ENCODE assay signal across 9 mouse cellular contexts in genomic region chr1:127011901-127012300, GRCm38 (mm10).
DNase-seq lines count a peak whose midpoint lies in the region; ATAC-seq and TF ChIP-seq lines count a peak whose summit lies in the region.
"Had no signal": no experiment of that assay in that cellular context is flagged by ENCODE, and none has a peak within 500 bp of the region (broad histone marks: within the 10 kb centered on the region; RNA-seq: fewer than 3 reads in every experiment).

No protein-coding gene starts in this region.

- no peaks in the 10 kb centered on the region for H3K4me1 ChIP-seq in forebrain, postnatal 0 days (ENCODE audit: insufficient read depth)
- H3K4me1 ChIP-seq in forebrain, embryonic 13.5 days = peaks cover 22% of the 10 kb centered on the region
- no peaks in the 10 kb centered on the region for H3K4me1 ChIP-seq in liver, postnatal 0 days (ENCODE audit: insufficient read depth)
- H3K4me1 ChIP-seq in liver, embryonic 12.5 days = no peaks in the 10 kb centered on the region
- peaks cover 20% of the 10 kb centered on the region for H3K4me1 ChIP-seq in forebrain, embryonic 12.5 days

- no peak overlapping the region for H3K27ac ChIP-seq in forebrain, postnatal 0 days (ENCODE audit: low read depth, low read length)
- H3K27ac ChIP-seq in forebrain, embryonic 13.5 days = no peak overlapping the region
- H3K27ac ChIP-seq in liver, postnatal 0 days (ENCODE audit: low read depth) = no peak overlapping the region
- no peak overlapping the region for H3K27ac ChIP-seq in liver, embryonic 12.5 days
- H3K27ac ChIP-seq in forebrain, embryonic 12.5 days = no peak overlapping the region
- H3K27ac ChIP-seq: limb, embryonic 12.5 days had no signal

- no peaks in the 10 kb centered on the region for H3K36me3 ChIP-seq in forebrain, postnatal 0 days (ENCODE audit: insufficient read depth)
- H3K36me3 ChIP-seq in forebrain, embryonic 13.5 days (ENCODE audit: poor library complexity, severe bottlenecking) = no peaks in the 10 kb centered on the region
- H3K36me3 ChIP-seq in liver, postnatal 0 days (replicated peaks; ENCODE audit: insufficient read depth, low read length) = no peaks in the 10 kb centered on the region
- H3K36me3 ChIP-seq in liver, embryonic 12.5 days = no peaks in the 10 kb centered on the region
- H3K36me3 ChIP-seq in forebrain, embryonic 12.5 days (replicated peaks) = no peaks in the 10 kb centered on the region
- H3K36me3 ChIP-seq: limb, embryonic 12.5 days had no signal

- peak; percentile 75 for TF ChIP-seq CTCF in forebrain, postnatal 0 days (IDR thresholded peaks at IDR 0.05; ENCODE audit: low read depth)
- TF ChIP-seq CTCF in liver, postnatal 0 days (IDR thresholded peaks at IDR 0.05; ENCODE audit: low read depth) = peak; percentile 57
- peak; percentile 66; the same call in 1 of the 2 replicates for TF ChIP-seq CTCF in brain, embryonic 14.5 days (IDR thresholded peaks at IDR 0.05; ENCODE audit: borderline replicate concordance, extremely low read depth, insufficient read depth, insufficient read length)

- DNase-seq in forebrain, postnatal 0 days = peak; percentile 39
- DNase-seq in liver, postnatal 0 days = no peak
- peak; percentile 64 for DNase-seq in brain, embryonic 14.5 days (ENCODE audit: low read depth)
- DNase-seq in right cerebral cortex, postnatal 25 days = peak; percentile 8
- no peak for DNase-seq in urinary bladder, postnatal 36 days (ENCODE audit: low spot score in 2 of 2)

- H3K4me2 ChIP-seq in forebrain, postnatal 0 days (ENCODE audit: low read depth) = no peak overlapping the region
- no peak overlapping the region for H3K4me2 ChIP-seq in forebrain, embryonic 13.5 days
- no peak overlapping the region for H3K4me2 ChIP-seq in liver, postnatal 0 days (ENCODE audit: low read depth, low read length)
- no peak overlapping the region for H3K4me2 ChIP-seq in liver, embryonic 12.5 days
- H3K4me2 ChIP-seq in forebrain, embryonic 12.5 days = no peak overlapping the region
- H3K4me2 ChIP-seq: limb, embryonic 12.5 days had no signal

- H3K9ac ChIP-seq in forebrain, postnatal 0 days = no peak overlapping the region
- H3K9ac ChIP-seq in forebrain, embryonic 13.5 days = no peak overlapping the region
- no peak overlapping the region for H3K9ac ChIP-seq in liver, postnatal 0 days (replicated peaks)
- no peak overlapping the region for H3K9ac ChIP-seq in liver, embryonic 12.5 days
- H3K9ac ChIP-seq in forebrain, embryonic 12.5 days = no peak overlapping the region
- H3K9ac ChIP-seq: limb, embryonic 12.5 days had no signal

- TF ChIP-seq POLR2A in brain, embryonic 14.5 days (IDR thresholded peaks at IDR 0.05; ENCODE audit: borderline replicate concordance, extremely low read depth, insufficient read depth, insufficient read length, poor library complexity, severe bottlenecking) = no peak

- ATAC-seq in forebrain, postnatal 0 days = no peak
- ATAC-seq in forebrain, embryonic 13.5 days = no peak
- ATAC-seq in liver, postnatal 0 days = no peak
- ATAC-seq in liver, embryonic 12.5 days = no peak
- ATAC-seq in forebrain, embryonic 12.5 days (ENCODE audit: low FRiP score) = no peak

- no peaks in the 10 kb centered on the region for H3K27me3 ChIP-seq in forebrain, postnatal 0 days (ENCODE audit: insufficient read depth, low read length)
- no peaks in the 10 kb centered on the region for H3K27me3 ChIP-seq in forebrain, embryonic 13.5 days
- H3K27me3 ChIP-seq in liver, postnatal 0 days (ENCODE audit: insufficient read depth, low read length) = no peaks in the 10 kb centered on the region
- no peaks in the 10 kb centered on the region for H3K27me3 ChIP-seq in liver, embryonic 12.5 days (replicated peaks)
- H3K27me3 ChIP-seq in forebrain, embryonic 12.5 days = no peaks in the 10 kb centered on the region
- H3K27me3 ChIP-seq: limb, embryonic 12.5 days had no signal

- no peak overlapping the region for H3K4me3 ChIP-seq in forebrain, postnatal 0 days (ENCODE audit: low read depth, low read length)
- no peak overlapping the region for H3K4me3 ChIP-seq in forebrain, embryonic 13.5 days
- H3K4me3 ChIP-seq in liver, postnatal 0 days (ENCODE audit: low read depth, low read length) = no peak overlapping the region
- no peak overlapping the region for H3K4me3 ChIP-seq in liver, embryonic 12.5 days
- no peak overlapping the region for H3K4me3 ChIP-seq in forebrain, embryonic 12.5 days (replicated peaks)
- H3K4me3 ChIP-seq: limb, embryonic 12.5 days had no signal

- H3K9me3 ChIP-seq in forebrain, postnatal 0 days (ENCODE audit: low read length) = no peaks in the 10 kb centered on the region
- no peaks in the 10 kb centered on the region for H3K9me3 ChIP-seq in forebrain, embryonic 13.5 days (replicated peaks)
- no peaks in the 10 kb centered on the region for H3K9me3 ChIP-seq in liver, postnatal 0 days (ENCODE audit: low read length)
- no peaks in the 10 kb centered on the region for H3K9me3 ChIP-seq in liver, embryonic 12.5 days (replicated peaks)
- H3K9me3 ChIP-seq in forebrain, embryonic 12.5 days = no peaks in the 10 kb centered on the region
- H3K9me3 ChIP-seq: limb, embryonic 12.5 days had no signal

- WGBS in forebrain, postnatal 0 days = 72% methylated on average over 6 of the region's 6 CpGs
- 67% methylated on average over 6 of the region's 6 CpGs for WGBS in forebrain, embryonic 13.5 days
- WGBS in liver, postnatal 0 days (ENCODE audit: insufficient replicate concordance) = 65% methylated on average over 6 of the region's 6 CpGs
- 60% methylated on average over 6 of the region's 6 CpGs for WGBS in liver, embryonic 12.5 days (ENCODE audit: insufficient replicate concordance)
- 70% methylated on average over 6 of the region's 6 CpGs for WGBS in forebrain, embryonic 12.5 days

- no peak for TF ChIP-seq EP300 in liver, postnatal 0 days (IDR thresholded peaks at IDR 0.05; ENCODE audit: low read depth)

Comparison
In these comparisons a context has a peak if more than half of its experiments do, and no peak if none do; other contexts are left out.
1. DNase-seq: peak in forebrain, postnatal 0 days (single experiment), brain, embryonic 14.5 days (single experiment) and right cerebral cortex, postnatal 25 days (single experiment); none in liver, postnatal 0 days (single experiment) and urinary bladder, postnatal 36 days (0 of 2).
2. Peak in every context shown above with its lines, with median percentiles within 50 percentile points of each other: CTCF ChIP-seq.